Mouse (Mus musculus) erythroblast, embryonic 14.5 days (primary cell): Measurements from ENCODE around the gene Gm9195. TPM values are rescaled to one million over a fixed set of nuclear protein-coding genes. Genes with fewer than 3 reads are reported as not detected.

ENCODE experiments used
- H3K27me3 ChIP-seq: 2 replicates; pipeline ENCODE4 v1.6.1; 2012; ENCODE audit warnings: inconsistent platforms; ENCODE audit not compliant: control insufficient read depth
- H3K36me3 ChIP-seq: 2 replicates; pipeline ENCODE4 v1.6.1; 2012; ENCODE audit warnings: mild to moderate bottlenecking, inconsistent platforms; ENCODE audit not compliant: control insufficient read depth
- H3K4me1 ChIP-seq: 2 replicates; pipeline ENCODE4 v1.6.1; 2012; ENCODE audit warnings: inconsistent platforms; ENCODE audit not compliant: control insufficient read depth
- H3K4me3 ChIP-seq: replicated peaks from 2 replicates; pipeline ENCODE3; 2012; ENCODE audit warnings: moderate library complexity, mild to moderate bottlenecking, inconsistent platforms
- H3K9me3 ChIP-seq: 2 replicates; pipeline ENCODE4 v1.6.1; 2012; ENCODE audit warnings: low read length, inconsistent platforms, mixed read lengths; ENCODE audit not compliant: control insufficient read depth
- GATA1 ChIP-seq: IDR thresholded peaks from 2 replicates; pipeline ENCODE4 v1.6.1; 2012; ENCODE audit warnings: low read length, inconsistent platforms, mixed read lengths
- TAL1 ChIP-seq: IDR thresholded peaks from 3 replicates; pipeline ENCODE4 v1.6.1; 2012; ENCODE audit warnings: low read length, inconsistent platforms, mixed read lengths
- polyA plus RNA-seq: library from polyadenylated mRNA; stranded (reverse); fragments of >175 nt; gene quantifications from 2 replicates; pipeline ENCODE4 v1.2.3, GENCODE M21; 2012

The Gm9195 gene
- not detected in 2 replicates for polyA plus RNA-seq

GRCm38 (mm10) chr14:72491738-72492137 is at the start of gene Gm9195:
Gm9195 (minus strand) TSS chr14:72491838.
- no peaks in the 10 kb centered on the region for H3K4me1 ChIP-seq
- H3K27me3 ChIP-seq, result no peaks in the 10 kb centered on the region

DNA sequence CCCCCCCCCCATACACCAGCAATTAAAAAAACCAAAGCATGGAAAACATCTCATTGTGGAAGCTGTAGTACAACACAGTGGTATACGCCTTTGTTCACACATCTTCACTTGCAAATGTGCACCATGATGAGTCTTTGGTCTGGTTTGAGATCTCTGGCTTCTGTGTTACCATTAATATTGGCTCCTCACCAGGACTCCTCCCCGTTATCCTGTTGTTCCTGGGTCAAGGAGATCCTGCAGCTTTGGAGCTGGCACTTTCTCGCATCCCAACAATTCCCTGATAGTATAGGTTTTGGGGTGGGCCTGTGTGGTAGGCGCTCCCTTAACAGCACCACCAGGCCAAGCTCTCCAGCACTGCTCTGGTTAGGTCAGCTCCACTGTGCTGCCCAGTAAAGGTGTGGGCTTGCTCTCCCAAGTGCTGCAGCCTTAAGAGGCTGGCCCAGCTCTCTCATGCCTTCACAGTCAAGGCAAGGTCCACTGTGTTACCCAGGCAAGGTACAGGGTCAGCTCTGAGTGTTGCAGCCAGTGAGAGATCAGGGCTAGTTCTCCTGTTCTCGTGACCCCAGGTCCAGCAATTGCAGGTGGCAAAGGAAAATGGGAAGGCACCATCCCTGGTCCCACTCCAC is 44.9 kb upstream of the Gm9195 start:
- Histone ChIP-seq H3K9me3 (no peaks in the 10 kb centered on the region), H3K4me3 (no peak overlapping the region), H3K27me3 (peaks cover 21% of the 10 kb centered on the region), H3K4me1 (no peaks in the 10 kb centered on the region), H3K36me3 (peaks cover 15% of the 10 kb centered on the region)
- no peak for TF ChIP-seq GATA1
- no peak for TF ChIP-seq TAL1

More at GRCm38 (mm10) chr14:72491738-72492137, at the start of gene Gm9195:
- H3K4me3 ChIP-seq, result no peak within 1 kb of the TSS
- TF ChIP-seq TAL1, result no peak
- no peak for TF ChIP-seq GATA1
- H3K36me3 ChIP-seq, result no peaks in the 10 kb centered on the region
- no peaks in the 10 kb centered on the region for H3K9me3 ChIP-seq

DNA sequence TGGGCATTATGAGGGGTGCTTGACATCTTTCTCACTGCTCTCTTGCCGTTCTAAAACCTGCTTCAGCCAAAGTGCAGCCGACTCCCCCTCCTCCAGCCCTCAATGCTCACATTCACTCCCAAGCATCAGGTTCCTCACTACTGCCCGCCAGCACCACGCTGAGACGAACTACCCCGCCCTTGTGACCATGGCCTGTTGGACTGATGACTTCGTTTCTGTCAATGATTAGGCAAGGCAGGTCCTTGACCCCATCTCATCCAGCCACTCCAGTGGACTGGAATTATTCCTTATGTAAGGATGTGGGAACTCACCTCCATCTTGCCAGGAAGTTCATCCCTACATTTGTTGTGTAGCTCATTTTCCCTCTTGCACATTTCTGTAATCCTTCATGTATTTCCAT is 42.2 kb upstream of the Gm9195 start:
- H3K27me3 ChIP-seq, result peaks cover 47% of the 10 kb centered on the region
- H3K9me3 ChIP-seq, result no peaks in the 10 kb centered on the region
- H3K4me1 ChIP-seq, result no peaks in the 10 kb centered on the region
- no peak overlapping the region for H3K4me3 ChIP-seq
- H3K36me3 ChIP-seq, result peaks cover 3% of the 10 kb centered on the region; the same call in 1 of the 2 replicates
- TF ChIP-seq TAL1, result no peak
- TF ChIP-seq GATA1, result no peak

DNA sequence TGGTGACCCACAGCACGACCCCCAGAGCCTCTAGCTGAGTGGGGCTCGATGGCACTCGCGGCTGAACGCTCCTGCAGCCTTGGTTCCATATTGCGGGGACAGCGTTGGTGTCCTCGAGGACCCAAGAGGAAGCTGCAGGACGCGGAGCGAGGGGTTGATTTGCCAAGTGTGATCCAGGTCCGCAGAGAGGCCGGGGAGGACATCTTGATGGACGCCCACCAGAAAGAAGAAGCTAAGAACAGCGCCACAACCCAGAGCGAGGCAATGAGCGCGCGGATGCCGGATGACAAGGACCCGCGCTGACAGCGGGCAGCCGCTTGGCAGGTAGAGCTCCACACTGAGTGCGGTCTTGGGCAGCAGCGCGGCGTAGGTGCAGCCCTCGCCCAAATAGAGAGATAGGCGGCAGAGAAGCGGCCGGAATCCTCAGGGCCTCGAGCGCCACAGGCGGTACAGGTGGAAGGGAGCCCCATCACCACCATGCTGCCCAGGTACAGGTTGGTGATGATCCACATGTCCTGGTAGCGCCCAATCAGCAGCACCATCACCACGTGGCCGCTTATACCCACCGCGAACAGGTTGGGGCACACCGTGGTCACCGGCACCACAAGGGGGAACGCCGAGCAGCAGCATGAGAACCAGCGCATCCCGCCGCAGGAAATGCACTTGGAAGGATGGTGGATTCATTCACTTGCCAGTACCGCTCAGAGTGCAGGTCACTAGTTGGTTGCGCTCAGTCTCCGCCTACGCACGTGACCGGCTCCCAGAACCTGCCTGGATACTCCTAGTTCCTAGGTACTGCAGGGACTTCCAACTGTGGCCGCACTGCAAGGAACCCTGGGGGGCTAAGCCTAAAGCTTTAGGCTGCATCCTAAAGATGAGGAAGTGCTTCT is 40.6 kb upstream of the Gm9195 start:
- Histone ChIP-seq H3K9me3 (no peaks in the 10 kb centered on the region), H3K4me1 (no peaks in the 10 kb centered on the region), H3K27me3 (peaks cover 47% of the 10 kb centered on the region), H3K4me3 (no peak overlapping the region), H3K36me3 (peaks cover 3% of the 10 kb centered on the region; the same call in 1 of the 2 replicates)
- TF ChIP-seq TAL1, result no peak
- TF ChIP-seq GATA1, result no peak

GRCm38 (mm10) chr14:72527126-72527525 is 35.5 kb upstream of the Gm9195 start:
- no peak overlapping the region for H3K4me3 ChIP-seq
- H3K9me3 ChIP-seq, result 0 out of 2 replicates have a peak, but pooled peaks cover 3% of the 10 kb centered on the region
- H3K27me3 ChIP-seq, result peaks cover 32% of the 10 kb centered on the region
- no peak for TF ChIP-seq TAL1
- TF ChIP-seq GATA1, result no peak
- H3K4me1 ChIP-seq, result no peaks in the 10 kb centered on the region
- H3K36me3 ChIP-seq, result no peaks in the 10 kb centered on the region

DNA sequence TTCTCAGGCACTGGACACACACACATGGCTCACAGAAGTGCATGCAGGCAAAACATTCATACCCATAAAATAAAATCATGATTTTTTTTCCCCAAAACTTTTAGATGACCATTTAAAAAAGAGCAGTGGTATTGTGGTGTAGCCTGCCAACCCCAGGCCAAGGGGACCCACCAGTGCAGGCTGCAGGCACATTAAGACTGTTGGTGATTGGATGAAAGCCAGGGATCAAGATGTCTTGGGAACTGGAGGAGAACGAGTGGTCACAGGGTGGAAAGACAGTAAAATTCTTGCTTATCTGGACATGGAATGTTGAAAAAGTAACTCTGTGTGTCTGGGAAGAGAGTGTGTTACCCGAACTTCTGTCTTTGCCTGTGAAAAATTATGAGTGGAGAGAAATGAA is 27.9 kb upstream of the Gm9195 start:
- no peaks in the 10 kb centered on the region for H3K4me1 ChIP-seq
- H3K36me3 ChIP-seq, result no peaks in the 10 kb centered on the region
- TF ChIP-seq TAL1, result no peak
- no peak for TF ChIP-seq GATA1
- no peaks in the 10 kb centered on the region for H3K27me3 ChIP-seq
- H3K9me3 ChIP-seq, result no peaks in the 10 kb centered on the region
- no peak overlapping the region for H3K4me3 ChIP-seq

DNA sequence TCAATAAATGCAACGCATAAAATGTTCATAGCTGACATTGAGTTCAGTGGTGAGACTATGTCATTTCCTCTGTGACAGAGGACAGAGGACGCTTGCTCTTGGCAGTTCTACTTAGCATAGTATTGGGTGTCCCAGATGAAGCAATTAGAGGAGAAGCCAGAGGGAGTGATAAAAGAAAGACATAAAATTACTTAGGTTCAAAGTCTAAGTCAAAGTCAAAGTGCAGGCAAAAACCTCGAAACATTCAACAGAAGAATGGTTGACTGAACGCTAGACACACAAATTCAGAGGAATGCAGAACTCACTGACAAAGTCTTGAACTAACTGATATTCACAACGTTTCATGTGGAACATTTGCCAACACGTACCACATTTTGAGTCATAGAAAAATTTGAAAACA is 27.1 kb upstream of the Gm9195 start:
- TF ChIP-seq TAL1 (no peak), GATA1 (no peak)
- no peaks in the 10 kb centered on the region for H3K4me1 ChIP-seq
- no peaks in the 10 kb centered on the region for H3K27me3 ChIP-seq
- H3K9me3 ChIP-seq, result no peaks in the 10 kb centered on the region
- H3K36me3 ChIP-seq, result no peaks in the 10 kb centered on the region
- no peak overlapping the region for H3K4me3 ChIP-seq

DNA sequence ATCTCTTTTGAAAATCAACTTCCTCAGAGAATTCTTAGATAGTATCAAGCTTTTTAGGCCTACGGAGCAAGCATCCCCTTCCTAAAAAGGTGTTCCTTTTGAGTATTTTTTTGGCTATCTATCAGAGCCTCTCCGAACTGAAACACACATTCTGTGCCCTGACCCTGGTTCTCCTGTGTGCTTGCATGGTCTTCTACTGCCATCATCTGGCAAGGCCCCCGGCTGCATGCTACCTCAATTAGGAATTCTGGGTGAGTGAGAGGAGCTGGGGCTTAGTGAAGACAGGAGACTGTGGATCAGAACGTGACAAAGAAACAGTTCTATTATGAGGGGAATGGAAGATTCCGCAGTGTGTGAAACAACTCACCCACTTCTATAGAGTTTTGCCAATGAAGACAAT is 24.7 kb upstream of the Gm9195 start:
- H3K9me3 ChIP-seq, result no peaks in the 10 kb centered on the region
- no peak for TF ChIP-seq TAL1
- no peak for TF ChIP-seq GATA1
- no peaks in the 10 kb centered on the region for H3K36me3 ChIP-seq
- H3K4me3 ChIP-seq, result no peak overlapping the region
- no peaks in the 10 kb centered on the region for H3K4me1 ChIP-seq
- H3K27me3 ChIP-seq, result no peaks in the 10 kb centered on the region

DNA sequence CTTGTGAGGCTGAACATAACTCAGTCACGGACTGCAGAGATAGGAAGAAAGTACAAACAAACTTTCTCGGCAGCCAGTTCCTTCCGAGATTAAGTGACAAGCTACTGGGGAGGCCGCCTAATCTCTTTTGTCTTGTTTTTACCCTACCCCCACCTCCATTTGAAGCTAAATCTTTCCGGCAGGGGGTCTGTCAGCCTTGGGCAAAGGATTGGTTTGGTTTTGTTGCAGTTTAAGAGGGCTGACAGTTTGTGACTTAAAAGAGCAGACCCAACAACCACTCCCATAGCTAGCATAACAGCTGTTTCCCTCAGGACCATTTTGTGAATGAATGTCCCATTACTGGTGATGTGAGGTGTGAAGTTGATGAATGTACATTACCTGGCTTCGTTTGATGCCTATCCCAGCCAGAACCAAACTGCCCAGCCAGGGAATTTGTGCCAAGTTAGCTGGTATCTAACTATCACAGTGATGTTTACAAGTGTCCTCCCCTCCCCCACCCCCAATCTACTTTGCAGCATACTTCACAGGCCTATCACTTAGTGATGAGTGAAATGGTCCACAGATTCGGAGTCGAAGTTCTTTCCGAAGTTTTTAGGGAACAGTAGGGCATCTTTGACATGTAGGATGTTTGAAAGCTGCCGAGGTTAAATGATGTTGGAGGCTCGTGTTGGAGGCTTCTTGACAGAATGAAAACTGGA is 15.2 kb upstream of the Gm9195 start:
- no peak overlapping the region for H3K4me3 ChIP-seq
- H3K9me3 ChIP-seq, result no peaks in the 10 kb centered on the region
- H3K27me3 ChIP-seq, result no peaks in the 10 kb centered on the region
- TF ChIP-seq TAL1, result no peak
- TF ChIP-seq GATA1, result no peak
- no peaks in the 10 kb centered on the region for H3K4me1 ChIP-seq
- H3K36me3 ChIP-seq, result no peaks in the 10 kb centered on the region
